Mouse (Mus musculus) CD4-positive helper T cell, adult 2 months (primary cell): Measurements from ENCODE around the gene BC024978.

ENCODE experiments used
- DNase-seq: peaks from one replicate; pipeline ENCODE4 v3.0.0-alpha.2; 2012; ENCODE audit warnings: low read depth, missing footprints, low spot score

BC024978 gene

DNA sequence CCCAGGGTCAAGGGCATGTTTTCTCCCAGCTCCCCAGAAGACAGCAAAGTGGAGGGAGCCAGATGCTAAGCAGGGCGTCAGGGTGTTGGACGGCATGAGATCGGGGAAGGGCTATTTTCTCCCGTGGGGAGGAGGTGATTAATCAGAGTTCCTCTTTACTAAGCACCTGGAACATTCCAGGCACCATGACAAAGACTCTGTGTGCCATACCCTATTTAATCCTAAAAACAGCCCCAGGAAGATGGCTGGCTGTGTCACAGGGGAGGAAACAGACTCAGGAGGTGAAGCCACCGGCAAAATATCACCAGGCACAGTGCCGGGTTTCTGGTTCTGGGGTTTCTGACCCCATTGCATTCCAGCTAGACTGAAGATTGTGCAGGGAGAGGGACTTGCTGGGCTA, 26.4 kb downstream of the BC024978 start:
- DNase-seq, result no peak

DNA sequence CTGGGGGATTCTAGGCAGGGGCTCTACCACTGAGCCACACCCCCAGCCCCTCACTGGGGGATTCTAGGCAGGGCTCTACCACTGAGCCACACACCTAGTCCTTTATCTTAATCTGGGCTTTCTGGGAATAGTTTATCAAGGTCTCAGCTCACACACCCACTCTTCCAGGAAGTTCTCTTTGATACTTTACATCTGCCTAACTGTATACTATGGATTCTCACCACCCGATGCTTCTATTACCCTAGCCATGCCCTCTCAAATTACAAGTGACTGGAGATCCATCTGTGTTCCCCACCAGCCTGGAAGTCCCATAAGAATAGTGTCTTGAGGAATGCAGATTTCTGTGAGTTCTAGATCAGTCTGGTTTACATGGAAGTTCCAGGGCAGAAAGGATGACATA, 27.0 kb downstream of the BC024978 start:
- no peak for DNase-seq

DNA sequence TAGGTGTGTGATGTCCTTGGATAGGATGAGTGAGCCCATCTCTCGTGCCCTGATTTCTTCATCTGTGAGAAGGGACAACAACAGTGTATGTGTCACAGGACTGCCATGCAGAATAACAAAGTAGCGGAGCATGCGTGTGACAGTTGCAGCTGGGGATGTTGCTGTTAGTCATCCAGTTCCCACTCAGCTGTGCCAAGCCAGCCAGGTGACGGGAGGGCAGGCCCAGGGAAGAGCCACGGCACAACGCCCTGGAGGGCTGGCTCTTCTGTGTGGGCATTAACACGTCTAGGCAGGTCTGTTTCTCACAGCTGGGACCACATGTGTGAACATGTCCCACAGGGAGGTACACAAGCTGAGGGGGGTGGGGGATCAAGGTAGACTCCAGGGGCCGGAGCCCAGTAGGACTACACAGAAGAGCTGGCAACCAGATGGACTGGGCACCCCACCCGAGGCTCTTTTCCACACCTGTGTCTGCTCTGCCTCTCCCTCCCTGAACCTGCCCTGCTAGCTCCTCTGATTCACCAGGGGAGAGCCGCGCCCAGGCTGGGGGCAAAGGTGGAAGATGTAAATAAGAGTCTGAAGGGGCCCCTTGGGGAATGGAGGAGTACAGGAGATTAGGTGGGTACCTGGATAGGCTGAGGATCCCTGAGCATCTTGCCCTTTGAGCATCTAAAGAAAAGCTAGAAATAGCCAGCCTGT, 29.4 kb downstream of the BC024978 start:
- DNase-seq, result no peak

DNA sequence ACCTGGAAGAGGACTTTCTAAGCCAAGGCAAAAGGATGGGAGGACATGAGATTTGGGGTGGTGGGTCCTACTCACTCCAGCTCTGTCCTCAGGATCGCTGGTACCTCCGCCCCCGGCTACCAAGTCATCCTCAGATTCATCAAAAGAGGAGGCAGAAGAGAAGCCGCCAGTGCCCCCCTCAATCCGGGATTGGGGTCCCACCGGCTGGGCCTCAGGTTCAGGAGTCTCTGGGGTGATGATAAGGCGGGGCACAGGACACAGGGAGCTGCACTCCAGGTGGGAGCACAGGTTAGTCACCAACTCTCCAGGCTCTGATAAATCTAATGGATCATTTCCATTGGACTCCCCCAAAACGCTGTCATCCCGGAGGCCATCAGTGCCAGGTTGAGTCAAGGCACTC, 31.7 kb downstream of the BC024978 start:
- DNase-seq, result no peak

DNA sequence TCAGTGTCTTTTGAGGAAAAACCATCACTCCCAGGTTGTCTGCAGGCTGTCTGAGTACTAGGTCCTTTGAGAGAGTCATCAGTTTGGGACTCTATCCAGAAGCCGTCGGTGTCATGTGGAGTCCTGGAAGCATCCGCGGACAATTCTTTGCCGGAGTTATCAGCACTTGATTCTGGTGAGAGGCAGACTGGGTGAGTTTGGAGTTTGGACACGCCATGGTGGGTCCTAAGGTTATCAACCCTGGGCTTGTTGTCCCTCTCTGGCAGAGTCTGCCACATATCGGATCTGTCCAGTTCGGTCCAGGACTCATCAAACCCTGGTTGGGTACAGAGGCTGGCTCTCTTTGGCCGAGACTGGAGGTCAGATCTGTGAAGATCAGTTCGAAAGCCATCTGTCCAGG, 32.1 kb downstream of the BC024978 start:
- no peak for DNase-seq

DNA sequence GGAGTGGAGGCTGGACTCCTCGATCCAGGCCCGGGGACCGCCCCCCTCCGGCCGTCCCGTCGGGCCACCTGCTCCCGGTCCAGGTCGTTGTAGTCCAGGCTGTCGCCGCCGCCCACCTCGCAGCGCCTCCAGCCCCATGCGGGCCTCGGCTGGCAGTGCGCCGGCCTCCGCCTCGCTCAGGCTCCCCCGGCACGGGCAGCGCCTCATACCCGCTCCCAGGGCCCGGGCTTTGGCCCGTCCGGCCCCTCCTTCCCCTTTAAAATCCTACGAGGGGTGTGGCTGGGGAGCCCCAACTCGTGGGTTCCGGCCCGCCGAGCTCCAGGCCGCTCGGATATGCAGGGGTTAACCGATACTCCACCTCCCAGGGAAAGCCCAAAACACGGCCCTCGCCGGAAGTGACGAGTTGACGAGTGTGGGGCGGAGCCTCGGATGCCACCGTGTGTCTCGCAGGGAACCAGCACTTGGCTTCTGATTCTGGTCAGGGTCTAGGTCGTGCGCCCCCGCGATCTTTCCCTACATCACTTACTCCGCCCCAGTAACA, 32.8 kb downstream of the BC024978 start, which contains the start of gene Itpkc:
Itpkc (minus strand) TSS at position 381 of the 541 bp plus-strand sequence.
- peak; percentile 96 for DNase-seq

DNA sequence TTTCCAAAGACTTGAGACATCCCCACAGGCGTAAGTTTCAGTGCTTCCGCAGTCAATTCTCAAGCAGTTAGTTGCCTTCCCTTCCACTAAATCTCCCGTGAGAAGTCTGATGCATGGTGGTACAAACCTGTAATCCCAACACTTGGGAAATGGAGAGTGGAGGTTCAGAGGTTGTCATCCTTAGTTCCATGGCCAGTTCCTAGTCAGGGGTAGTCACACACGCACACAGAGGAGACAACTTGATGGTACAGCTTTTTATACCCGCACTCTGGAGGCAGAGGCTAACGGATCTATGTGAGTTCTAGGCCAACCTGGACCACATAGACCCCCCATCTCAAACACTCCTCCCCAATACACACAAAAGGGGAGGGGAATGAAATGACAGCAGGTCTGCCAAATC, 33.3 kb downstream of the BC024978 start:
- DNase-seq, result no peak

DNA sequence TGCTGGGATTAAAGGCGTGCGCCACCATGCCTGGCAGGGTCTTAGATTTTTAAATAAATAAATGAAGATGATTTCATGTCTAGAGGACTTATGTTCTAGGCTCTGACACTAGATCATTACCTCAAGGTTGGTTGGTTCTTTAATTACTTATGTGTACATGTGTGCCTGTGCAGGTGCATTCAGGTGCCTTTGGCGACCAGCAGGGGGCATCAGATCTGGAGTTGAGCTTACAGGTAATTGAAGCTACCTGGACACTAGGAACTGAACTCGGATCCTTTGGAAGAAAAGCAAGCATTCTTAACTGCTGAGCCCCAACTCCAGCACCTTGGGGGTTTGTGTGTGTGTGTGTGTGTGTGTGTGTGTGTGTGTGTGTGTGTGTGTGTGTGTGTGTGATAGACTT, 35.2 kb downstream of the BC024978 start:
- peak; percentile 41 for DNase-seq

DNA sequence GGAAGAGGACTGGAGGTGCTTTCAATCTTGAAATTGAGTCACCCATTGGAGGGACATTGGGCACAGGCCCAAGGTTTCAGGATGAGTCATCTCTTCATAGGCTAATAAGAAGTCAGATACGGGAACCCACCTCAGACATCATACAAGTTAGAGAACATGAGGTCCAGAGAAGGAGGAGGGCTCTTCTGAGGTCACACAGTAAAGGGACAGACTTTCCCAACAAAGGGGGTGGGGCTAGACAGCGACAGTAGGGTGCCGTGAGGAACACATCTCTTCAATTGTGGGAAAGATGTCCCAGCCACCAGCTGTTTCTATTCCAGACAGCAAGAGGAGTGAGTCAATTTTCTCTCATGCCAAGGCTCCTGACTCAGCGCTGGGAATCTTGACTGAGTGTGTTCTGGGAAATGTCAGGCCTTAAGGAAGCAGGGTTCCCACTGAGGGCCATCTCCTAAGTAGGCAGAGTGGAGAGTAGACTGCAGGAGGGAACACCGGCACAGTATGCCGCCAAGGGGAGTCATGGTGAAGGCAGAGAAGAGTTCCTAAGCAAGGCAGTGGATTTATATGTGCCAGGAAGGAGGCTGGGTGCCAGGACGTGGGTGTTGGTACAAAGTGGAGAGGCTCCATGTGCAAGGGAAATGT, 36.2 kb downstream of the BC024978 start:
- DNase-seq, result no peak

DNA sequence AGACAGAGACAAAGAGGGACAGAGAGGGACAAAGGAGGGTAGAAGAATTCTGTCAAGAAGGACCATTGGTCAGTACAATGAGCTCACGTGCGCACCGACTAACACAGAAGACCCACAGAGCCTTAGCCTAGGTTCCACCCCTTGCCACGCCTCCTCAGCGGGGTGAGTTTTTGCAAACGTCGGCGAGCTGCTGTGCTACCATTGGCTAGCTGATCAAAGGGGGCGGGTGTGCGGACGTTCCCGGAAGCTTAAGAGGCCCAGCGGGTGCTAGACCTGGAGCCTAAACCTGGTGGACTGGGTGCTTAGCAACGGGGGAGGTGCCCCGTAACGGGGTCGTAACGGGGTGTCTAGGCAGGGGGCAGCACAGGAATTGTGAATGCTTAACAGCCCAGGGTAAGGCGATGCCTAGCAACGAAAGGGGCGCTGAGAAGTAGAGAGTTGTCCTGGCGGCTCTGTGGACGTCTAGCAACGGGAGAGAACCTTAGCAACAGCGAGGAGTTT, 37.2 kb downstream of the BC024978 start, which contains the start of gene Coq8b:
Coq8b (plus strand) TSS at position 243 of the 501 bp plus-strand sequence.
- peak; percentile 93 for DNase-seq

DNA sequence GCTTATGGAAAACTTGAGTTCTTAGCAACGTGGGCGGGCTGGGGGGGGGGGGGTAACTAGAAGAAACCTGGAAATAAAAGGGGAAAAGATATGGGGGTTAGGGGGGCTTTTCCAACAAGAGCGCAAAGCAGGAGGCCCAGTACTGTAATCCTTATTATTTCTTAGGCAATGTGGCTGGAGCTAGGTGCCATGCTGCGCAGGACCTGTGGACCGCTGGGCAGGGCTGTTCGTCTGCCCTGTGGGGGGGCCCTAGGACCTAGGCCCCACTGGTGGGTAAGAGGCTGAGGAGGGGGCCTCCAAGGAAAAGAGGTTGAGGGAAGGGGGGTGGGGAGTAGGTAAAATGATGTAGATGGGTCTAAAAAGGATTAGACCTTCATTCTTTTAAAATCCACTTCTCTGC, 37.7 kb downstream of the BC024978 start:
- no peak for DNase-seq

DNA sequence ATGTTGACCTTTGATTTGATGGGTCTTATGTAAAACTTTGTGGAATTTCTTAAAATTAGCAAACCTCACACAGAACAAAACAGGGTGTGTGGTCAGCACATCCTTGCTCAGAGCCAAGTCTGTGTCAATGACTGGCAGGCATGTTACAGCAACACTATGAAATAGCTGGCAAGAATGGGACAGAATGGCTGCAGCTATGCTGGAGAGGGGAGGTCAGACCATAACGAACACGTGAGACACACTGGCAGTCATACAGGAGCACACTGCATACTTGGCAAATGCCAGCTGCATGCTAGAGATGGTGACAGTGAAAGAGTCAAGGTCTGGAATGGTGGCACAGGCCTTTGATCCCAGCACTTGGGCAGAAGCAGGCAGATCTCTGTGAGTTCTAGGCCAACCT, 40.1 kb downstream of the BC024978 start:
- DNase-seq, result no peak

DNA sequence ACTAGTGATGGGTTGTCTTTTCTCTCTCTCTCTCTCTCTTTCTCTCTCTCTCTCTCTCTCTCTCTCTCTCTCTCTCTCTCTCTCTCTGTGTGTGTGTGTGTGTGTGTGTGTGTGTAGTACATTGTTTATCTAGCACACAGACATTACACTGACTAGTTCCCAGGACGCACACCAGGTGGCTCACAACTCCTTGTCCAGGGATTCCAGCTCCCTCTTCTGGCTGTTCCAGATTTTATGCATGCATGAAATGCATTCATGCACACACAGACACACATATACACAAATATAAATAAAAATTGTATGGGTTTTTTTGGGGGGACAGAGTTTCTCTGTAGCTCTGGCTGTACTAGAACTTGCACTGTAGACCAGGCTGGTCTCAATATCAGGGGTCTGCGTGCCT, 41.9 kb downstream of the BC024978 start:
- no peak for DNase-seq

DNA sequence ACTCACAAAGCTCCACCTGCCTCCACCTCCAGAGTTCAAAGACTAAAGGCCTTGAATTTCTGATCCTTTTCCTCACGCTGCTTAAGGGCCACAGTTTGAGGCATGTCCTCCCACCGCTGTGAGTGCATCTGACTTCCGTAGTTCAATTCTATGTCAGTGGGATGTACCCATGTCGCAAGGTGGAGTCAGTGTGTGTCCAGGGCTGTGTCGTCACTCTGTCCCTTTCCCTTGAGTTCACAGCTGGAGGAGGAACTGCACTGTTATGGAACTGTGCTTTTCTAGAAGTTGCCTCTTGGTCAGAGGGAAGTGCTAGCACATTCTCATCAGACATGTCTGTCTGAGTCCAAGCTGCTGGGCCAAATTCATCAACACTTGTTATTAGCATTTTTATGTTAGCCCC, 43.0 kb downstream of the BC024978 start:
- no peak for DNase-seq

DNA sequence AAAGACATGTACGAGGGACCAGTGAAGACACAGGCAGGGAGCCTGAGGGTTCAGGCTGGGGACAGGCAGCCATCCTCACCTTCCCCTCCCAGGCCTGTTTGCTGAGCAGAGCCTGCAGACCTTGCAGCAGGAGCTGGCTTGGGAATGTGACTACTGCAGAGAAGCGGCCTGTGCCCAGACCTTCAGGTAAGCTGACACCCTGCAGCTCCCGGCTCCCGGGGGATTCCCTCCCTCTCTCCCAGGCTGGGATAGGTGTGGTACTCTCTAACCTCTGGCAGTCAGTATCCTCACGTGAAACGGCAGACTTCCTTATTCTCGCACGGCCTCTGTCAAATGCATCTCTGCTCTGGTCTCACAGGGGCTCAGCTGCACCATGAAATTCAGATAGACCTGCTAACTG, 47.6 kb downstream of the BC024978 start:
- DNase-seq, result no peak

DNA sequence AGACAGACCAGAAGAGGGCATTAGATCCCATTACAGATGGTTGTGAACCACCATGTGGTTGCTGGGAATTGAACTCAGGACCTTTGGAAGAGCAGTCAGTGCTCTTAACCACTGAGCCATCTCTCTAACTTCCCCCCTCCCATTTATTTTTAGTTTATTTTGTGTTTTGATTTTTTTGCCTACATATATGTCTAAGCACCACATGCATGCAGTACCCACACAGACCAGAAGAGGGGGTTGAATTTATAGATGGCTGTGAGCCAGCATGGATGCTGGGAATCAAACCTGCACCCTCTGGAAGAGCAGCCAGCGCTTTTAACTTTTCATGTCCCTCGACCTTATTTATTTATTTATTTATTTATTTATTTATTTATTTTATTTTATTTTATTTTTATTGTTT, 48.5 kb downstream of the BC024978 start:
- peak; percentile 39 for DNase-seq

DNA sequence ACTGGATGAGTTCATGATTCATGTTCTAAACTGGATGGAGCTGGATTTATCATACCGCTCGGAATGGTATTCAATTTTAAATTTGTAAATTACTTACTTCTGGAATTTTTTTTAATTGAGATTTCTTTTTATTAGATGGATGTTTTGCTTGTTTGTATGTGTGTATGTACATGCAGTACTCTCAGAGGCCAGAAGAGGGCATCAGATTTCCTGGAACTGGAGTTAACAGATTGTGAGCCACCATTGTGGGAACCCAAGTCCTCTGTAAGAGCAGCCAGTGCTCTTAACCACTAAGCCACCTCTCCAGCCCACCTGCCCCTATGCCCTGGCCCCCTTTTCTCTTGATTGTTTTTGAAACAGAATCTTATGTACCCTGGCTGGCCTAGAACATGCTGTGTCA, 53.6 kb downstream of the BC024978 start:
- DNase-seq, result no peak

DNA sequence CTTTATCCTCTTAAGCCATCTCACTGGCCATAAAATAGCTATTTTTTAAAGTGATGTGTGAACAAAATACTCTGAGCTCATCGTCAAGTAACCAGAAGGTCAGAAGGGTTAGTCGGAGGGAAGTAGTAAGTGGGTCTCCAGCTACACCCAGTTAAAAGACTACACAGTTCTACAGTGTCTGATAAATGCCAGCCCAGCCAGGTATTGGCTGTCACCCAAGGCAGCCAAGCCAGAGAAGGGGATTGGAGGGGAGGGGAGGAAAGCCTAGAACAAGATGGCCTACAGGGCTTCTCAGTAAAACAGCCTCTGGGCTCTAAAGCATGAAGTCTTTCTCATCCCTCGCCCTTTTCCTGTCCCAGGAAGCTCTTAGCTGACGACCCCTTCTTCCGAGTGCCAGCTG, 54.3 kb downstream of the BC024978 start:
- DNase-seq, result no peak

DNA sequence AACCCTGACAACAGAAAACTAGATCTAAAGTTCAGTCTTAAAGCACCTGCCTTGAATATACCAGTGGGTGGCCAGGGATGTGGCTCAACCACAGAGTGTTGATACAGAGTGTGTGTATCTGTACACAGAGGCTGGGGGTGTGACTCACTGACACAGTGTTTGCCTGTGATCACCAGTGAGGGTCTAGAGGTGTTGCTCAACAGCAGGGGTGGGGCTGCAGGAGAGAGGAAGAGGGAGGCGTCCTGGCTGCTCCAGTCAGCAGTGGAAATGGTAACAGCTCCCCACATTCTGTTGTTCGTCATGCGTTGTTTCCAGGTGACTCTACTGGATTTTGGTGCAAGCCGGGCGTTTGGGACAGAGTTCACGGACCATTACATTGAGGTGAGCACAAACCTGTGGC, 56.4 kb downstream of the BC024978 start:
- DNase-seq, result no peak

DNA sequence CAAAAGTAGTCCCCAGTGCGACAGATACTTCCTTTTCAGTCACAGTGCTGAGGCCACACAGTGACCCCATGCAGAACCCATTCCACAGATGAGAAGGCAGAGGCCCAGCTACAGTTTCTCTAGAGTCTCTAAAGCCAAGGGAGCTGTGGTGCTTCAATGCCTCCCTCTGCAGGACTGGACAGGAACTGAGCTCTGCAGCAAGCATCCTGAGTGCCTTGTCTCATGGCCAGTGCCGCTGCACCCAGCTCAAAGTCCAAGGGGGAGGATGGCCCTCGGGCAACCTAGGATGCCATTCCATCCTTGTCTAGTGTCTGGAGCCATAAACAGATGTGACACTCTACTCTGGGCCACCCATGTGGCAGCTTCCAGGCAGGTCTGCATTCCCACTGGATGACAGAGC, 60.1 kb downstream of the BC024978 start:
- no peak for DNase-seq

DNA sequence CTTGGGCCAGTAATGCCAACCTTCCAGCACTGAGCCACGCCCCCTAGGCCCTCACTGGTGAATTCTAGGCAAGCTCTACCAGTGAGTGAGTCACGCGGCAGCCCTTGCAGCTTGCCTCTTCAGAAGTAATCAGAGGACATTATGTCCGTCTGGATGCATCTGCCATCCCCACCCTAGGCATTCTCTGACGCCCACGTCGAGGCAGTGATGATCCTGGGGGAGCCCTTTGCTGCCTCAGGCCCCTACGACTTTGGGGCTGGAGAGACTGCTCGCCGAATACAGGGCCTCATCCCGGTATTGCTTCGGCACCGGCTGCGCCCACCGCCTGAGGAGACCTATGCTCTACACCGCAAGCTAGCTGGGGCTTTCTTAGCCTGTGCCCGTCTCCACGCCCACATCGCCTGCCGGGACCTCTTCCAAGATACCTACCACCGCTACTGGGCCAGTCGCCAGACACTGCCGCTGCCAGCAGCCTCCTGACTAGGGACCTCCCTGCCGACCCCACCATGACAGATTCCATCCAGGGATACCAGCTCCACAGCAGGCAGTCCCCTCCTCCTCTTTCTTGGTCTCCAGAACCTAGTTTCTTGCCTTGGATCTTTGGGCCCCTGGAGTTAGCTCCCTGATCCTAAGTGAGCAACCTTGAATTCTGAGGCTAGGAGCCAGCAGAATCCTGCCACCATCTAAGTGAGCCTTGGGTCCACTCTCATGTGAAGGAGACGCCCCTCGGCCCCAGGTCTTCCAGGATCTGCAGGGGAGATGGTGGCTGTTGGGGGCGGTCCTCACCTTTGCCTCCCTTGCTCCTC, 61.7 kb downstream of the BC024978 start:
- no peak for DNase-seq

DNA sequence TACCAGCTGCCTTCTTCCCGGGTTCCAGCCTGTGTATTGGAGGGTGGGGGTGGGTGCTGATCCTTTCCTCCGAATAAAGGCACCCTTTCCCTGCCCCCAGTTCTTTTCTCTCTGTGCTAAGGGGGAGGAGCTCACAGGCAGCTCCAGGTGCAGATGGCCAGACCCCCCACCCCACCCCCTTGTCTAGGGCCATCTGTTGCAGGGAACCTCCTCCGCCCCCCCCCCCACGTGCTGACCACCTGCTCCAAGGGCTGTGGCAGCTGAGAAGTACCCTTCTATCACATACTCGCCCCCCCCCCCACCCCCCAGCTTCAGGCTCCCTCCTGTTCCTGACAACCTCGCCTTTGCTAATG, 62.2 kb downstream of the BC024978 start:
- DNase-seq, result no peak
